Mouse (Mus musculus) cerebellum, adult 8-10 months (tissue): ENCODE measurements around the gene Zcchc8.
"Not testable (repeated sequence)": the region's sequence is repeated elsewhere in the genome, so short reads cannot be mapped to it uniquely, and the experiment has no call there.

Experiments
- DNase-seq: peaks from one replicate; pipeline ENCODE4 v3.0.0; 2022

Gene Zcchc8

GRCm38 (mm10) chr5:123720328-123721311 is at the start of gene Zcchc8:
Gene Zcchc8, minus strand, starts transcription at chr5:123721100.
- peak; percentile 97 for DNase-seq

DNA sequence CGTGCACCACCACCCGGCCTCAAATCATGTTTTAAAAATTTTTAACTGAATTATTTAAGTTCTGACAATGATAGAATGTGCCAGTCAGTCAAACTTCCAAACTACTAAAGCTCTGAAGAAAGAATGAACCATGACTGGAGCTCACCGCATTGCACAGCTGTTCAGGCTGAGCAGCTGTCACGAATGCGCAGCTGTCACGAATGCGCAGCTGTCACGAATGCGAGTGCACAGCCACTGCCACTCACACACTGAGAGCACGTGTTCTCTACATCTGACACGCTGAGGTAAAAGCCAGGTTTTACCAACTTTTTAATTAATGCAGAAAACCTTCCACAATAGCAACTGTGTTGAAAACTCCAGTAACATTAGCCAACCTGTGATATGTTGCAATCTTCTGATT is 45.6 kb upstream of the Zcchc8 start:
- DNase-seq: not testable (repeated sequence)

DNA sequence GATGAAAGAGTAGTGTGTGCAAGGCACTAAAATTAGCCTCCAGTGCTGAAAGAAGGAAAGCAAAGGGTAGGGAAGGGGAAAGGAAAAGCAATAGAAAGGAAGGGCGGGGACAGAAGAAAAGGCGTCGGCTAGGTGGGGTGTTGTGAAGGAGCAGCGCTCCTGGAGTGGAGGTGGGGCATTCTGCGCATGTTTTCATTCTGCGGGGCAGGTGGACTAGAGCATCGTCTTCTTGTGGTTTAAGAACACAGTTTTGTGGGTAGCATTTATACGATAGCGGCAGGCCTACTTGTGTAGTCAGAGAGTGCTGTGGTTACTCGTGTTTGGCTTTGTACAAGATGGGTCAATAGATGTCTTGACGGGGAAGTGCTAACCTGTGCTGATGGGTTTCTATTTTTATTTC is 44.6 kb upstream of the Zcchc8 start:
- DNase-seq: no peak

DNA sequence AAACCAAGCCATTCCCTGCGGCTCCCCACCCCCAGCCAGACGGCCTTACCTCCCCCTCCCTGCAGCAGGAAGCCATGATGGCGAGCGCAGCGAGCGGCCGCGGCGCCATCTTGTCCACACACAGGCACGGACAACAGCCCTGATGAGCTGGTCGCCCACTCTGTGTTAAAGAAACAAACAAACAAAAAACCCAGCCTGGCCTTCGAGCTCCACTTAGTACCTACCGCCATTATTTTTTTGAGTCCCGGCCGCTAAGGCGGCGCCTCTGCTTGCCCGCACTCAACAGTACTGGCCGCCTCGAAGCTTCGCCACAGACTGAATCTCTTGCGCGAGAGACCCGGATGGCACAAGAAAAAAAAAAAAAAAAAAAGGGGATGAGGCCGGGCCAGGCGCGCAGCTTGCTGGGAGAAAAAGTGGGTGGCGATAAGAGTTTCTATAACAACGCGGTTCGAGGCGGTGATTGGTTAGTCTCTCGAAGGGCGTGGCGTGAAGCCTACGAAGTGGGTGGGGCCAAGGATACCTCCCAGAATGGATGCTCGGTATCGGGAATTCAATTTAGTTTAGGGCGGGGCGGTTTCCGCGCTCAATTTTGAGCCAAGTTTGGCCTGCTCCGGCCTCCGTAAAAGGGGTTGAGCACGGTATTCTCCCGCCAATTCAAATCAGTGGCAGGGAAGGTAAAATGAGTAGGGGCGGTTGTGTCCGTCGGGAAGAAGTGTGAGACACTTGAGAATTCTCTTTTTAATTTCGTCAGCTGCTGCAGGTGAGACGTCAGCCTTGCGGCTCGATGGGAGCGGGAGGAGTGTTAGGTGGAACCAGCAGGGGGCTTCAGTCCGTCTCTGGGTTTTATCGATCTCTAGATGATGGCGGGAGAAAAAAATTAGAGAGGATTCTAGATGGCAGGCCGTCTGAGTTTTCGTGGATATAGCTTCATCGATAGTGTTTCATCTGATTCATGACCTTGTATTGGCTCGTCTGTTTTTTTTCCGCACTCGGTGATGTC is 28.5 kb upstream of the Zcchc8 start, which contains the start of the genes Rsrc2 and Kntc1:
Gene Rsrc2, minus strand, starts transcription at position 350 of the 1,000 bp plus-strand sequence.
Gene Kntc1, plus strand, starts transcription at position 652 of the 1,000 bp plus-strand sequence.
- peak; percentile 99 for DNase-seq

GRCm38 (mm10) chr5:123748339-123749064 is 27.6 kb upstream of the Zcchc8 start:
- DNase-seq: no peak

DNA sequence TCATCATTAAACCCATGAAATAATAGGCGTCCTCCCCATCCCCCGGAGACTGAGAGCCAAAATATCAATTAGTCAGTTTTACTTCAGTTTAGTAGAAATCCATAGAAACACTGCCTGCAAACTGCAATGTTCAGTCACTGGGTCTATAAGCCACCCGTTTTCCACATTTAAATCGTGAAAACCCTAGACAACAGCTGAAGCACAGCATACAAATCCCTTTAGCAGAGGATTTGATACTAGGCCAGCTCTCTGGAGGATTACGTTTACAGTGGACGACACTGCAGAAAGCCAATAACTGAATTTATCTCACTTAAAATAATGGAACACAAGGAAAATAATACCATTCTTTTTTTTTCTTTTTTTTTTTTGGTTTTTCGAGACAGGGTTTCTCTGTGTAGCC is 26.7 kb upstream of the Zcchc8 start:
- no peak for DNase-seq

GRCm38 (mm10) chr5:123746253-123746652 is 25.4 kb upstream of the Zcchc8 start:
- no peak for DNase-seq

DNA sequence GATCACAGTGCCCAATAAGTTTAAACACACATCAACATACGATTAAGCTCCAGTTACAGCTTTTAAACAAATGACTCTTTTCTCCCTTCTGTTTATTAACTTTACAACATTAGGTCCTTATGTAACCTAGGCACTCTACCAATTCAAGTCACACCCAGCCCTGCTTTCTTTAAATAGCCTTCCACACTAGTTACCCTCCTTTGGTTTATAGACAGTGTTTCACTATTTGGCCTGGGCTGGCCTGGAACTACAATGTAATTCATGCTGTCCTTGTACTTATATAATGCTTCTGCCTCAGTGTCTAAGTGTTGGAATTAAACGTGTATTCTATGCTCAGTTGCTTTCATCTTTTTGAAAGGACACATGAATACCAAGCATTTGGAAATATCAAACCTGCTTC is 23.5 kb upstream of the Zcchc8 start:
- DNase-seq: no peak

GRCm38 (mm10) chr5:123730981-123731380 is 10.1 kb upstream of the Zcchc8 start:
- no peak for DNase-seq

- DNase-seq: not testable (repeated sequence)
Measured at GRCm38 (mm10) chr5:123723816-123724215, 2.9 kb upstream of the Zcchc8 start.

GRCm38 (mm10) chr5:123714622-123715021 is 6.3 kb downstream of the Zcchc8 start:
- DNase-seq: no peak

DNA sequence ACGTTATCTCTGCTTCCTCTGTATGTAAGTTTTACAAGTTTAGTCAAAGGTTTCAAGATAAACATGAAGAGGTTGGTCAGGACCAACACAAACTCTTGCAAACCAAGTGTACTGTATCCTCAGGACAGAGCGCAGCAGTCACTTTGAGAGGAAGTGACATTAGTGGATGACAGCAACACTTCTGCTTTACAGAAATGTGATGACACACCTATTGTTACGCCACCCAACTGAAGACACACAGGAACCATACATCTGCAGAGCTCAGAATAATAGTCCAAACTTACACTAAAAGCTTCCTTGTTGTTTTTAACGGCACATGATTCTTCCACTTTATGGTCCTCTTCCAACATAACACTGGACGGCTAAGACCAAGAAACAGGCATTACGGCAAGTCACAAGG is 7.1 kb downstream of the Zcchc8 start:
- no peak for DNase-seq

DNA sequence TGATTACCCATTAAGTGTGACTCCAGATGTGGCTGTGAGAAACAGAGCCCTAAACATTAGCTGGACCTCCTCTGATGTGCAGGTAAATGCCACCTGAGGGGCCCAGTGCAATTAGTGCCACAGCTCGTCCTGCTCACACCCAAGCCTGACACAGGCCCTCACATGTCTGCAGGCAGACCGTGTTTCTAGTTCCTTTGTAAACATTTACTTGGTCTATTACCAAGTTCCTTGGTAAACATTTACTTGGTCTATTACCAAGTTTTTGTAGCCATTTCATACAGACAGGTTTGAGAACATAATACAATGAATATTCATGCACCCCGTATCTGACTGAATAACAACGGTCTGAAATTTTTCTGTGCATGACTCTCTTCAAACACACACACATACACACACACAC is 11.3 kb downstream of the Zcchc8 start:
- DNase-seq: no peak

GRCm38 (mm10) chr5:123708598-123708997 is 12.3 kb downstream of the Zcchc8 start:
- DNase-seq: no peak

GRCm38 (mm10) chr5:123700625-123701024 is 20.3 kb downstream of the Zcchc8 start:
- DNase-seq: no peak

DNA sequence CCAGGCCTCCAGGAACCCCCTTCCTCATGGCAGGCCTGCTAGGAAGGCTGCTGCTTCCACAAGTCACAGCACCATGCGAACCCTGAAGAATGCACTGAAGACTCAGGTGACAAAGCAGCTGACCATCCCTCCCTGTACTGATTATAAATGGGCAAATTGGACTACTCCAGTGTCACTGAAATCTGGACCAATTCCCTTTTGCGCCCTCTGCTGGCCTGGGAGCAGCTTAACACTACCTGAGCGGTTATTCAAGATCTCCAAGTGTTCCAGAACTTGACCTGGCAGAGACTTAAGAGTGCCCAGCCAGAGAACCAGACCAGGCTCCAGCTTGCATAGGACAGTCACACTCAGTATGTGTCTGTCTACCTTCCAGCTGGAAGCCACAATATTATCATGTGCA is 21.7 kb downstream of the Zcchc8 start:
- peak; percentile 85 for DNase-seq

DNA sequence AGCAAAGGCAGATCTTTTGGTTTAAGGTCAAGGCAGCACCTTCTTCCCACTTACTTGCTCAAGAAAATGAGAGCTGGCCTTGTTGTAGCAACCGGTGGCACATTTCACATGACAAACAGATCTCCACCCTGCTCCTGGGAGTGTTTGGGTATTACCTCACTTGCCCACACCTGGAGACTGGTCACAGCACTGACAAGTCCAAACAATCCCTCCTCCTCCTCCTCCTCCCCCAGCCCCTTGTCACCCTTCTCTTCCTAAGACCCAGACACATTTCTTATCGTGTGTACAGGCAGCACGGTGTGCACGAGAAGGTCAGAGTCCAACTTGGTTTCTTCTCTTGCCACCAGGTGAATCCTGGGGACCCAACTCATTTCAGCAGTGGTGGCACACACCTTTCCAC is 23.9 kb downstream of the Zcchc8 start:
- DNase-seq: no peak

GRCm38 (mm10) chr5:123696244-123696643 is 24.7 kb downstream of the Zcchc8 start:
- no peak for DNase-seq

DNA sequence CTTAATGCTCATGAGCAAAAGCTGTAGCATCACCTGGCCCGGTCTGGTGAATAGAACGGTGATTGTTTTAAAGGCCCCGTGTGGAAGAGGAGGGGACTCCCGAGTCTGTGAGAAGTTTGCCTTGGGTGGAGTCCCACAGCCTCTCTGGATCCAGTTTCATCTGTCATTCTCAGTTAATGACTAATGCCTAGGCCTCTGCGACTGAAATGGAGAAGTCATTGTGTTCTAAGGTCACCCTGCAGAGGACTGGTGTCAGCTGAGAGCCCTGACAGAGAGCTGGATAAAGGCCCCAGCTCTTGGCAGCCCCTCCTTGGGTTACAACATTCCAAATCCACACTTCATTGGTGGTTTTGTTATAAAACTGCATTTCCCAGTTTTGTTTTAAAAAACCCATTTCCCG is 26.4 kb downstream of the Zcchc8 start:
- DNase-seq: no peak

- peak; percentile 55 for DNase-seq
Measured at GRCm38 (mm10) chr5:123684221-123685144, 36.4 kb downstream of the Zcchc8 start, which contains the start of gene Clip1. Gene Clip1, minus strand, starts transcription at chr5:123684618.
